Mouse (Mus musculus) heart, embryonic 12.5 days (tissue): ENCODE data around the gene Nup107. TPM values are rescaled to one million over a fixed set of nuclear protein-coding genes. Genes with fewer than 3 reads are reported as not detected.
"Not testable (repeated sequence)": the region's sequence is repeated elsewhere in the genome, so short reads cannot be mapped to it uniquely, and the experiment has no call there.

ENCODE experiments used
- ATAC-seq: fragments of 200-750 bp; cut with Nextera tagmentation; 2 replicates; pipeline ENCODE4 v1.8.0; 2017; ENCODE audit warnings: moderate TSS enrichment, moderate library complexity; ENCODE audit not compliant: insufficient number of reproducible peaks, low FRiP score
- H3K27ac ChIP-seq: fragments of 300-500 bp; sonication (generic); 2 replicates; pipeline ENCODE4 v1.5.1; 2016; ENCODE audit warnings: mild to moderate bottlenecking, moderate library complexity; ENCODE audit not compliant: poor library complexity, severe bottlenecking
- H3K27me3 ChIP-seq: fragments of 300-500 bp; sonication (generic); replicated peaks from 2 replicates; pipeline ENCODE4 v1.6.1; 2016; ENCODE audit warnings: mild to moderate bottlenecking, moderate library complexity
- H3K36me3 ChIP-seq: fragments of 300-500 bp; sonication (generic); 2 replicates; pipeline ENCODE4 v1.6.1; 2016; ENCODE audit warnings: mild to moderate bottlenecking, moderate library complexity
- H3K4me1 ChIP-seq: fragments of 300-500 bp; sonication (generic); replicated peaks from 2 replicates; pipeline ENCODE4 v1.6.1; 2016; ENCODE audit warnings: mild to moderate bottlenecking
- H3K4me2 ChIP-seq: fragments of 300-500 bp; sonication (generic); 2 replicates; pipeline ENCODE4 v1.6.1; 2016; ENCODE audit warnings: mild to moderate bottlenecking, moderate library complexity
- H3K4me3 ChIP-seq: fragments of 300-500 bp; sonication (generic); 2 replicates; pipeline ENCODE4 v1.5.1; 2016; ENCODE audit warnings: mild to moderate bottlenecking
- H3K9ac ChIP-seq: fragments of 300-500 bp; sonication (generic); 2 replicates; pipeline ENCODE4 v1.6.1; 2016; ENCODE audit warnings: mild to moderate bottlenecking, moderate library complexity
- H3K9me3 ChIP-seq: fragments of 300-500 bp; sonication (generic); replicated peaks from 2 replicates; pipeline ENCODE4 v1.6.1; 2016; ENCODE audit warnings: mild to moderate bottlenecking, moderate library complexity
- WGBS: fragments of 180-500 bp; shearing (Covaris S2); methylation state at CpG from one replicate; pipeline ENCODE4 v1.1.7; 2016; 5-methylcytosine and 5-hydroxymethylcytosine counted together
- polyA plus RNA-seq: library from polyadenylated mRNA; unstranded; fragments of >200 nt; fragmentation: Nextera tagmentation; extraction: Ambion mirVana; gene quantifications from 2 replicates; pipeline ENCODE4 v1.2.1, GENCODE M21; 2016

Nup107 gene
- polyA plus RNA-seq, 1 experiment from 2014 or later = 72.0 TPM

DNA sequence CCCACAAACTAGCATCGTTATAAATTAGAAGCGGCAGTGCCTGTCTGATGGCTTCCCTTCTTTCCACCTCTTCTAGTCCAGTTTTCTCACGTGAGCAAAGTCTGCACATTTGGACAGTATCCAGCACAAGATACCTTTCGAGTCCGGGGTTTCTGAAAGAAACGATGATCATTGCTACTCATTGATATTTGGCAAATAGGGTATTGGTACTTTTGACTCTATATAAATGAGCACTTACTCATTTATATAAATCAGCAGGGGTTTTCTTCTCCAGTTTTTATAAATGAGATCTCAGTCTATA, 52.9 kb downstream of the Nup107 start:
- Histone ChIP-seq H3K4me3 (no peak overlapping the region), H3K27me3 (no peaks in the 10 kb centered on the region), H3K36me3 (peaks cover 44% of the 10 kb centered on the region), H3K9ac (no peak overlapping the region), H3K4me1 (peaks cover 25% of the 10 kb centered on the region), H3K9me3 (no peaks in the 10 kb centered on the region), H3K27ac (no peak overlapping the region), H3K4me2 (no peak overlapping the region)
- WGBS = 89% methylated on average over 6 of the region's 6 CpGs
- no peak for ATAC-seq

DNA sequence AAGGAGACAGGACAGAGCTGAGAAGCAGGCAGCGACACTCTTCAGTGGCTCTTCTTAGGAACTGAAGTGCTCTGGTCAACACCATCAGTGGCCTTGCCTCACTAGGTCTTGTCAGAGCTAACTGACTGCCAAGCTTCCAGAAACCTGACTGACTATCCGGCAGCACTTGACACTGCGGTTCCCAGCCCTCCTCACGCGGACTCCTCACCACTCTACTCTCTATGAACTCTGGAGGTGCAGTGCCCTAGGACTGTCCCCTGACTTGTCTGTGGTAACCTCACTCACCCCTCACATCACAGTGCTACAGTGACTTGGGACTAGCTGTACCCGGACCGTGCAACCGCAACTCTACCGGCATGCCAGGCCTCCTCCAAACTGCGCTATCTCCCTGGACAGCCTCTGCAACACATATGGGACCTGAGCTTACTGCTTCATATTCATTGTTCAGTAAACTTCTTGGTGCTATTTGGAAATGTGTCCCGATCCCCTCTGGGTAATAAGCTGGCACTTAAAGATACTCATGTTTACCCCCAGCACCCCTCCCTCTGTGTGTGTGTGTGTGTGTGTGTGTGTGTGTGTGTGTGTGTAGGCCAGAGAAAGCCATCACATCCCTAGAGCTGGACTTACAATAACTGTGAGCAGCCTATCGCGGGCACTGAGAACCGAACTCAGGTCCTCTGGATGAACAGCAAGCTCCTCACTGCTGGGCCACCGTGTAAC, 53.4 kb downstream of the Nup107 start:
- H3K4me3 ChIP-seq = no peak overlapping the region
- H3K4me2 ChIP-seq = no peak overlapping the region
- no peak overlapping the region for H3K27ac ChIP-seq
- H3K36me3 ChIP-seq = peaks cover 44% of the 10 kb centered on the region
- 0 out of 2 replicates have a peak overlapping the region, but pooled peaks have one; percentile 10 for H3K9ac ChIP-seq
- no peaks in the 10 kb centered on the region for H3K9me3 ChIP-seq
- 90% methylated on average over 15 of the region's 15 CpGs for WGBS
- H3K4me1 ChIP-seq = peaks cover 20% of the 10 kb centered on the region
- no peak for ATAC-seq
- no peaks in the 10 kb centered on the region for H3K27me3 ChIP-seq

DNA sequence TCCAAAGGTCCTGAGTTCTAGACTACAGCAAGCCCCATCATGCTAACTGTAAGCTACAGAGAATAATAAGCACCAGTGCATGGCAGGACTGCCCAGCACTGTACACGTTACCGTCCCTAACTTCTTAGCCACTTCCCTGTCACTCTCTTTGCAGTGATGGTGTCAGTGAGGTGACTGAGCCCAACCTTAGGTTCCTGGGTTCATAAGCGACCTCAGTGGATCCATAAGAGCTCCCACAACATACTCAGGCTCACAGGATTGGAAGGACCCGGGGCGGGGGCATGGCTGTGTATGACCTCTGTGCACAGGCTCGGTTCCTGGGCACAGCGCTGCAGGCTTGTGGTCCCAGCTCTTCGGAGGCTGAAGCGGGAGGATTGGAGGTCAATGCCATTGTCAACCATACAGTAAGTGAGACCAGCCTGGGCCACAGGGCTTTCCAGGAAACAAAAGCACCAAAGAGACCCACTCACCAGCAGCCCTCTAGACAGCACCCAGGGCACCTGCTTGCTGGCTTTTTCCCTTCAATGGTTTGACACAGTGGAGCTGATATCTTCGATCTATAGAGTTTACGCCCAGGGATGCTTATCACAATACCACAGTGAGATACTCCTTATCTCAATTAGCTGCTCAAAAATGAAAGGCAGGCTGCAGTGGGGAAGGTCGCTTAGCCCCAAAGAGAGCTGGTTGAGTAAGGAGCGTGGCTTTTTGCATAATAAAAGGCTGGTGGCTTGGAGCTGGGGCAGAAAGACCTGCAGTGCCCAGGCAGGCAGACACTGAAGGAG, 54.2 kb downstream of the Nup107 start:
- H3K9me3 ChIP-seq = no peaks in the 10 kb centered on the region
- H3K9ac ChIP-seq = 0 out of 2 replicates have a peak overlapping the region, but pooled peaks have one; percentile 10
- peaks cover 44% of the 10 kb centered on the region for H3K36me3 ChIP-seq
- H3K27ac ChIP-seq = no peak overlapping the region
- no peak for ATAC-seq
- H3K4me2 ChIP-seq = no peak overlapping the region
- no peak overlapping the region for H3K4me3 ChIP-seq
- H3K27me3 ChIP-seq = no peaks in the 10 kb centered on the region
- H3K4me1 ChIP-seq = peaks cover 17% of the 10 kb centered on the region
- 78% methylated on average over 13 of the region's 13 CpGs for WGBS

DNA sequence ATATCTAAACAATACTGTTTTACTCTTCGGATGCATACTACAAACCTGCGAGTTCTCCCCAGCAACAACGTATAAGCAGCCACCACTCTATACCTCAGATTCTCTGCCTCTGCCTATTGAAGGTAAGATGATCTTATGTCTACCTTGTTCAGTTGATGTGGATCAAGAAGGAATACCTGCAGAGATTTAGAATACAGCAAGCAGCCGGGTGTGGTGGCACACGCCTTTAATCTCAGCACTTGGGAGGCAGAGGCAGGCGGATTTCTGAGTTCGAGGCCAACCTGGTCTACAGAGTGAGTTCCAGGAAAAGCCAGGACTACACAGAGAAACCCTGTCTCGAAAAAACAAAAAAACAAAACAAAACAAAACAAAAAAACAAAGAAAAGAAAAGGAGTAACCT, 55.0 kb downstream of the Nup107 start:
- not testable (repeated sequence) for H3K9ac ChIP-seq, H3K9me3 ChIP-seq, H3K4me3 ChIP-seq, H3K27me3 ChIP-seq, H3K4me2 ChIP-seq, ATAC-seq, H3K27ac ChIP-seq
- H3K4me1 ChIP-seq = peaks cover 25% of the 10 kb centered on the region
- peaks cover 44% of the 10 kb centered on the region for H3K36me3 ChIP-seq
- WGBS = 91% methylated on average over 8 of the region's 8 CpGs

DNA sequence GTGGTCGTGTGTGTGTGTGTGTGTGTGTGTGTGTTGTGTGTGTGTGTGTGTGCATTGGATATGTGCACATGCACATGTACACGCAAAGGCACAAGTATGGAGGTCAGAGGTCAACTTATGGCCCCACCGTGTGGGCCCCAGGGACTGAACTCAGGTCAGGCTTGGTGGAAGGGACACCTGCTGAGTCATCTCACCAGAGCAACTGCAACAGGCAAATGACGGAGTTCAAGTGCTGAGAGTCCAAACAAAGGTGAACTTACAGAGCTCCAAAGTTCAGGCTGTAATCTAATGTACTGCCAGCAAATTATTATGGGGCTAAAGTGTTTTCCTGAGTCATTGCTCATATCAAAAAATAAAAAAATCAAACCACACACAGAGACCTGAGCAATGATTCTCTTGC, 55.4 kb downstream of the Nup107 start:
- peaks cover 25% of the 10 kb centered on the region for H3K4me1 ChIP-seq
- no peak for ATAC-seq
- no peaks in the 10 kb centered on the region for H3K9me3 ChIP-seq
- H3K27ac ChIP-seq = no peak overlapping the region
- peaks cover 44% of the 10 kb centered on the region for H3K36me3 ChIP-seq
- 79% methylated on average over 4 of the region's 4 CpGs for WGBS
- no peak overlapping the region for H3K4me2 ChIP-seq
- H3K27me3 ChIP-seq = no peaks in the 10 kb centered on the region
- no peak overlapping the region for H3K4me3 ChIP-seq
- H3K9ac ChIP-seq = no peak overlapping the region

DNA sequence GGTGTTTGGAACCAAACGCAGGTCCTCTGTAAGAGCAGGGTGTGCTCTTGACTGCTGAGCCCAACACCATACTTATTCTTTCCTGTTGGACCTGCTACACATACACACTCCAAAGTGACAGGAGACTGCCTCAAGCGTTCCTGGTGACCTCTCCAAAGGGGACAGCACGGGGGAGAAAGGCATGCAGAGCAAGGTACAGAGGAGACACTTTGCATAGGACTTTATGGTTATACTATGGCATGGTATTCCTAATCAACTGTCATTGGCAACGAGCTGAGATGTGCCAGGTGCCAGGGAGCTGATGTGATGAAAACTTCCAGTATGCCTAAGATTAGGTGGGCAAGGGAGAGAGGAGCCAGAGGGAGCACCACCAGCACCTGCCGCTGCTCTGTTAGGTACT, 55.9 kb downstream of the Nup107 start:
- H3K36me3 ChIP-seq = peaks cover 44% of the 10 kb centered on the region
- no peak for ATAC-seq
- H3K4me2 ChIP-seq = no peak overlapping the region
- no peaks in the 10 kb centered on the region for H3K9me3 ChIP-seq
- no peak overlapping the region for H3K4me3 ChIP-seq
- H3K27me3 ChIP-seq = no peaks in the 10 kb centered on the region
- peaks cover 20% of the 10 kb centered on the region for H3K4me1 ChIP-seq
- H3K27ac ChIP-seq = no peak overlapping the region
- H3K9ac ChIP-seq = no peak overlapping the region
- WGBS = 72% methylated on average over 5 of the region's 5 CpGs

DNA sequence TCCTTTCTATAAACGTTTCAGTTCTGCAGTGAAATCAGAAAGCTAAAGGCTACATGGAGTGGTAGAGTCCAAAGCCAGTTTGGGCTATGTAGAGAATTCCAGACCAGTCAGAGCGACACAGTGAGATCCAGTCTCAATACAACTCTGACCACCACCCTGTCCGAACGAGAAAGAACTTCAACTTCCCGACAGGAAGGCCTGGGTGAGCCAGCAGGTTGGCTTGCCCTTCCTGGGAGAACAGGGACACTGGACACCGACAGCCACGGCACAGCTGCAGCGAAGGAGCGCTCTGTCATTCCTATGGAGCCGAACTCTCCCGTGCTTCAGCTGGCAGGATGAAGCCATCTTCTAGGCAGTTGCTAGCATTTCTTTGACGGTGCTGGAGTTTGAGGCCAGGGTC, 57.1 kb downstream of the Nup107 start:
- not testable (repeated sequence) for ATAC-seq, H3K9me3 ChIP-seq, H3K4me3 ChIP-seq, H3K4me2 ChIP-seq, H3K27ac ChIP-seq, H3K27me3 ChIP-seq, H3K9ac ChIP-seq
- peaks cover 18% of the 10 kb centered on the region for H3K4me1 ChIP-seq
- 81% methylated on average over 12 of the region's 12 CpGs for WGBS
- peaks cover 43% of the 10 kb centered on the region for H3K36me3 ChIP-seq

DNA sequence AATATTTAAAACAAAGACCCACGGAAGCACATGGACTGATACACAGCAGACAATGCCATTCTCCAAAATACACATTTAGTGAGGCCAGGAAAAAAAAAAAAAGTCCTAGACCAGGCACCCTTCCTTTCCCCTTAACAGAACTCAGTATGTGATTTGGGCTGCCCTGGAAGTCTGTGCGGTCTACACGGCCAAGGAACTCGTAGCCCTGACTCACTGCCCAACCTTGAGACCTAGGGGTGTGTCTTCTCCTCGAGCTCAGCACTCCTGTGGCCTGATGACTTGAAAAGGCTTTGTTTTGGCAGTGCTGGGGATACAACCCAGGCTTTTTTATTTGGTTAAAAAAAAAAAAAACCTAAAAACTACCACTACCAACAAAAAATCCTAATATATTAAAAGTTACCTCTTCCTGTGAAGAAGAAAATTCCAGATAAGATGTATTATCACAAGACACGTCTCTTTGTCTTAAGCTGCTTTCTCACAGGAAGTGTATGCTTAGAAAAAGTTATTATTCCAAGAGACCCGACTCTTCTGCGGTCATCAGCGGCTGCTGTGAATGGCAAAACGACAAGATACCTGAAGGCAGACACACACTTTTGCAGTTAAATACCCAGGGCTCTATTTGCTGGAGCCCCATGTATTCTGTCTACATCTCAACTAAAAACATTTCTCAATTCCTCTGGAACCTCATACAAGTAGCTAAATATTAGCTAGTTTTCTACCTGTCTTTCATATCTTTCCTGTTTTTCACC, 58.2 kb downstream of the Nup107 start:
- not testable (repeated sequence) for ATAC-seq, H3K27ac ChIP-seq, H3K27me3 ChIP-seq, H3K4me2 ChIP-seq, H3K9me3 ChIP-seq, H3K4me3 ChIP-seq, H3K9ac ChIP-seq
- Histone ChIP-seq H3K4me1 (peaks cover 18% of the 10 kb centered on the region), H3K36me3 (peaks cover 32% of the 10 kb centered on the region)
- 60% methylated on average over 10 of the region's 10 CpGs for WGBS

DNA sequence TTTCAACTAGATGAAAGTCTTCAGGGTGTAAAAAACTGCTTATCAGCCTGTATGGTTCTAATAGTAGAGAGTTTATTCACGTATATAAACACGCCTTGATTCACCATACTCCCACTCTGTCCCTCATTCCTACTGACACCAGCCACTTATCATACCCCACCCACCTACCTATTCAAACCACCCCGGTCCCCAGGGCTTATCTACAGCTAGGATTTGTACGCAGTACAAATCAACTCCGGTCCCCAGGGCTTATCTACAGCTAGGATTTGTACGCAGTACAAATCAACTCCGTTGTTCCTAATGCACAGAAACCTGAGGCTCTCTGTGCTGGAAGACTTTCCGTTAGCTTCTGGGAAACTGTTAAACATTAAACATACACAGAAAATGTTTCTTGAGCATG, 58.9 kb downstream of the Nup107 start:
- H3K27ac ChIP-seq, H3K4me2 ChIP-seq, ATAC-seq, H3K4me3 ChIP-seq, H3K9ac ChIP-seq, H3K27me3 ChIP-seq, H3K9me3 ChIP-seq: not testable (repeated sequence)
- WGBS = 14% methylated on average over 8 of the region's 8 CpGs
- Histone ChIP-seq H3K36me3 (peaks cover 25% of the 10 kb centered on the region), H3K4me1 (peaks cover 16% of the 10 kb centered on the region)

DNA sequence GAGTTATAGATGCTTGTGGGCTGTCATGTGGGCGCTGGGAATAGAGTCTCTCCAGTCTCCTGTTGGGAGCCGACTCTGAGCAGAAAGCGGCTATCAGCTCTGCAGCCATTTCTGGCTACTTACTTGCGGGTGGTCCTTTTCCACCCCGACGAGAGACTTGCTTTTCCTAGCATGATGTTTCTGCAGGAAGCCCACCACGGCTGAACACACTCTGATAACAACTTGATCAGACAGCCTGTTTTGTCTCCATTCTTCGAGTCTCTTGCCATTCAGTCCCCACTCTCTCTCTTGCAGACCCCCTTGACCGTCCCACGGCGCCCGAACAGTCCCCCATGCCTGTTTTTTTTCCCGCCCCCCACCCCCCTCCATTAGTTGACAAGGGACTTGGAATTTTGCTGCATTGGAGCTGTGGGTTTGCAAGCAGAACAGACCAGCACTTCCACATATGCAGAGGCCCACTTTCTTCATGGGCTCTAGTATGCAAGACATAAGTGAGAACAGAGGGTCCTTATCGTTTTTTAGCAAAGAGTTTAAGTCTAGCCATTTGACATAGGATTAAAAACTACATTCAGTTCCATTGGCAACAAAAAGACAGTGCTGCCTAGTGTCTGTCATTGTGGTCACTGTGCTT, 59.4 kb downstream of the Nup107 start:
- peaks cover 15% of the 10 kb centered on the region for H3K4me1 ChIP-seq
- H3K4me3 ChIP-seq = no peak overlapping the region
- H3K36me3 ChIP-seq = peaks cover 20% of the 10 kb centered on the region
- no peak overlapping the region for H3K4me2 ChIP-seq
- no peak overlapping the region for H3K27ac ChIP-seq
- no peak overlapping the region for H3K9ac ChIP-seq
- no peaks in the 10 kb centered on the region for H3K9me3 ChIP-seq
- 40% methylated on average over 14 of the region's 14 CpGs for WGBS
- 0 out of 2 replicates have a peak, but pooled peaks have one; percentile 41 for ATAC-seq
- no peaks in the 10 kb centered on the region for H3K27me3 ChIP-seq

DNA sequence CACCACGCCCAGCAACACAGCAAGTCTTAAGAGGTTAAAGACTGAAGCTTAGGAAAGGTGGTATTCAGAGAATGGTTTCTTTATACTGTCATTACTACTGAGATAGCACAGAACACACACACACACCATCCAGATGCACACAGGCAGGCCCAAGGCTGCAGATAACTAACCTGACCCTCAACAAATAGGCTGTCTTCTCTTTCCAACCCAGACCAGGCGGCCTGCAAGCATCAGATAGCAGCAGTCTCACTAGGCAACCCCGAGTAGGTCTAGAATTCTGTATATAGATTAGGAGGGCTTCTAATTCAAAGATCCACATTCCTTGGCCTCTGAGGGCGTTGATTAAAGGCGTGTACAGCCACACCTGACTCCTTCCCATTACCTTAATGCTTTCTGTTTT, 60.3 kb downstream of the Nup107 start:
- Histone ChIP-seq H3K27me3 (no peaks in the 10 kb centered on the region), H3K4me1 (peaks cover 15% of the 10 kb centered on the region), H3K9me3 (no peaks in the 10 kb centered on the region), H3K36me3 (peaks cover 12% of the 10 kb centered on the region), H3K4me2 (no peak overlapping the region), H3K4me3 (no peak overlapping the region), H3K27ac (no peak overlapping the region), H3K9ac (no peak overlapping the region)
- 61% methylated on average over 5 of the region's 5 CpGs for WGBS
- no peak for ATAC-seq
